Mouse (Mus musculus) limb, embryonic 11.5 days (tissue): ENCODE data around the gene Taf8. TPM values are rescaled to one million over a fixed set of nuclear protein-coding genes. Genes with fewer than 3 reads are reported as not detected.
A peak's percentile ranks its signal among the peaks of the same experiment; 100 is the strongest.

Source experiments
- ATAC-seq: fragments of 200-750 bp; cut with Nextera tagmentation; 2 replicates; pipeline ENCODE4 v1.8.0; 2017; ENCODE audit warnings: low read depth; ENCODE audit not compliant: insufficient number of reproducible peaks, low FRiP score, low TSS enrichment
- DNase-seq: peaks from one replicate; pipeline ENCODE4 v3.0.0-alpha.2; 2015; ENCODE audit warnings: low spot score
- H3K27ac ChIP-seq: fragments of 300-500 bp; sonication (generic); replicated peaks from 2 replicates; pipeline ENCODE4 v1.5.1; 2014; ENCODE audit warnings: low read depth, mild to moderate bottlenecking, low read length
- H3K27me3 ChIP-seq: fragments of 300-500 bp; sonication (generic); 2 replicates; pipeline ENCODE4 v1.6.1; 2014; ENCODE audit warnings: mild to moderate bottlenecking, low read length, mixed read lengths; ENCODE audit not compliant: control insufficient read depth, insufficient read depth
- H3K36me3 ChIP-seq: fragments of 300-500 bp; sonication (generic); 2 replicates; pipeline ENCODE4 v1.6.1; 2014; ENCODE audit warnings: mild to moderate bottlenecking, low read length, moderate library complexity, mixed read lengths; ENCODE audit not compliant: control insufficient read depth, insufficient read depth
- H3K4me1 ChIP-seq: fragments of 300-500 bp; sonication (generic); 2 replicates; pipeline ENCODE4 v1.6.1; 2014; ENCODE audit warnings: low read length, mixed read lengths; ENCODE audit not compliant: control insufficient read depth, insufficient read depth
- H3K4me2 ChIP-seq: fragments of 300-500 bp; sonication (generic); 2 replicates; pipeline ENCODE4 v1.6.1; 2014; ENCODE audit warnings: low read depth, mild to moderate bottlenecking, moderate library complexity; ENCODE audit not compliant: severe bottlenecking
- H3K4me3 ChIP-seq: fragments of 300-500 bp; sonication (generic); 2 replicates; pipeline ENCODE4 v1.5.1; 2014; ENCODE audit warnings: low read depth, low read length
- H3K9ac ChIP-seq: fragments of 300-500 bp; sonication (generic); 2 replicates; pipeline ENCODE4 v1.6.1; 2014; ENCODE audit warnings: mild to moderate bottlenecking, low read length
- H3K9me3 ChIP-seq: fragments of 300-500 bp; sonication (generic); 2 replicates; pipeline ENCODE4 v1.6.1; 2016; ENCODE audit warnings: low read length; ENCODE audit not compliant: control insufficient read depth
- WGBS: fragments of 180-500 bp; shearing (Covaris S2); extraction: QIAGEN DNeasy Blood & Tissue Kit; methylation state at CpG from one replicate; pipeline ENCODE4 v1.1.7; 2014; 5-methylcytosine and 5-hydroxymethylcytosine counted together
- polyA plus RNA-seq: library from polyadenylated mRNA; unstranded; fragments of >200 nt; fragmentation: Nextera tagmentation; extraction: Ambion mirVana; gene quantifications from 2 replicates; pipeline ENCODE4 v1.2.1, GENCODE M21; 2014

Gene Taf8
- polyA plus RNA-seq, 1 experiment from 2014 or later = 33.7 TPM

- DNase-seq (no peak), ATAC-seq (no peak)
- no peaks in the 10 kb centered on the region for H3K4me1 ChIP-seq
- H3K4me2 ChIP-seq = no peak overlapping the region
- no peak overlapping the region for H3K4me3 ChIP-seq
- 88% methylated on average over 9 of the region's 9 CpGs for WGBS
- peaks cover 29% of the 10 kb centered on the region for H3K36me3 ChIP-seq
- H3K9me3 ChIP-seq = no peaks in the 10 kb centered on the region
- no peak overlapping the region for H3K27ac ChIP-seq
- H3K9ac ChIP-seq = no peak overlapping the region
- no peaks in the 10 kb centered on the region for H3K27me3 ChIP-seq
Measured at GRCm38 (mm10) chr17:47490791-47491190, 11.3 kb downstream of the Taf8 start.

- H3K4me3 ChIP-seq = no peak overlapping the region
- no peak for ATAC-seq
- 91% methylated on average over 3 of the region's 3 CpGs for WGBS
- peaks cover 8% of the 10 kb centered on the region; the same call in 1 of the 2 replicates for H3K36me3 ChIP-seq
- H3K27me3 ChIP-seq = no peaks in the 10 kb centered on the region
- H3K4me1 ChIP-seq = peaks cover 7% of the 10 kb centered on the region; the same call in 1 of the 2 replicates
- no peak overlapping the region for H3K4me2 ChIP-seq
- no peak overlapping the region for H3K27ac ChIP-seq
- no peaks in the 10 kb centered on the region for H3K9me3 ChIP-seq
- no peak overlapping the region for H3K9ac ChIP-seq
- no peak for DNase-seq
Measured at GRCm38 (mm10) chr17:47485791-47486190, 16.3 kb downstream of the Taf8 start.

GRCm38 (mm10) chr17:47484993-47485392 is 17.1 kb downstream of the Taf8 start:
- Histone ChIP-seq H3K27me3 (no peaks in the 10 kb centered on the region), H3K27ac (0 out of 2 replicates have a peak overlapping the region, but pooled peaks have one; percentile 14), H3K4me2 (no peak overlapping the region), H3K4me1 (peaks cover 7% of the 10 kb centered on the region; the same call in 1 of the 2 replicates), H3K9me3 (no peaks in the 10 kb centered on the region), H3K36me3 (peaks cover 8% of the 10 kb centered on the region; the same call in 1 of the 2 replicates), H3K9ac (no peak overlapping the region; the same call in 1 of the 2 replicates), H3K4me3 (no peak overlapping the region)
- no peak for ATAC-seq
- WGBS = 7% methylated on average over 3 of the region's 3 CpGs
- no peak for DNase-seq

- ATAC-seq (peak; percentile 46; the same call in 1 of the 2 replicates), DNase-seq (no peak)
- H3K27me3 ChIP-seq = no peaks in the 10 kb centered on the region
- H3K9me3 ChIP-seq = no peaks in the 10 kb centered on the region
- H3K4me1 ChIP-seq = peaks cover 7% of the 10 kb centered on the region; the same call in 1 of the 2 replicates
- WGBS = 10% methylated on average over 1 of the region's 1 CpGs
- H3K27ac ChIP-seq = 0 out of 2 replicates have a peak overlapping the region, but pooled peaks have one; percentile 14
- H3K4me2 ChIP-seq = no peak overlapping the region
- no peak overlapping the region for H3K4me3 ChIP-seq
- H3K9ac ChIP-seq = no peak overlapping the region; the same call in 1 of the 2 replicates
- H3K36me3 ChIP-seq = peaks cover 8% of the 10 kb centered on the region; the same call in 1 of the 2 replicates
Measured at GRCm38 (mm10) chr17:47484241-47484921, 17.7 kb downstream of the Taf8 start.

GRCm38 (mm10) chr17:47482401-47482800 is 19.7 kb downstream of the Taf8 start:
- ATAC-seq (no peak), DNase-seq (peak; percentile 82)
- Histone ChIP-seq H3K4me2 (no peak overlapping the region), H3K27me3 (no peaks in the 10 kb centered on the region), H3K9ac (no peak overlapping the region), H3K4me3 (no peak overlapping the region), H3K4me1 (peaks cover 7% of the 10 kb centered on the region; the same call in 1 of the 2 replicates), H3K27ac (no peak overlapping the region), H3K36me3 (no peaks in the 10 kb centered on the region), H3K9me3 (no peaks in the 10 kb centered on the region)
- WGBS = 40% methylated on average over 2 of the region's 2 CpGs

GRCm38 (mm10) chr17:47479887-47480286 is 22.2 kb downstream of the Taf8 start:
- H3K9ac ChIP-seq = no peak overlapping the region

GRCm38 (mm10) chr17:47475714-47476113 is 26.4 kb downstream of the Taf8 start:
- DNase-seq (no peak), ATAC-seq (no peak)
- no peaks in the 10 kb centered on the region for H3K36me3 ChIP-seq
- no peak overlapping the region for H3K27ac ChIP-seq
- H3K9ac ChIP-seq = no peak overlapping the region
- no peaks in the 10 kb centered on the region for H3K9me3 ChIP-seq
- H3K4me2 ChIP-seq = no peak overlapping the region
- no peaks in the 10 kb centered on the region for H3K4me1 ChIP-seq
- WGBS = 62% methylated on average over 3 of the region's 3 CpGs
- no peak overlapping the region for H3K4me3 ChIP-seq
- no peaks in the 10 kb centered on the region for H3K27me3 ChIP-seq

More at GRCm38 (mm10) chr17:47479887-47480286, 22.2 kb downstream of the Taf8 start:
- Histone ChIP-seq H3K4me3 (no peak overlapping the region), H3K4me1 (peaks cover 4% of the 10 kb centered on the region; the same call in 1 of the 2 replicates), H3K4me2 (no peak overlapping the region), H3K27me3 (no peaks in the 10 kb centered on the region), H3K27ac (no peak overlapping the region), H3K9me3 (no peaks in the 10 kb centered on the region), H3K36me3 (no peaks in the 10 kb centered on the region)
- ATAC-seq (no peak), DNase-seq (no peak)
- WGBS = 61% methylated on average over 3 of the region's 3 CpGs

- no peak overlapping the region for H3K9ac ChIP-seq
- H3K4me3 ChIP-seq = no peak overlapping the region
- no peak for ATAC-seq
- DNase-seq = no peak
- no peaks in the 10 kb centered on the region for H3K27me3 ChIP-seq
- H3K27ac ChIP-seq = no peak overlapping the region
- 89% methylated on average over 4 of the region's 4 CpGs for WGBS
- no peaks in the 10 kb centered on the region for H3K9me3 ChIP-seq
- no peak overlapping the region for H3K4me2 ChIP-seq
- H3K4me1 ChIP-seq = no peaks in the 10 kb centered on the region
- H3K36me3 ChIP-seq = no peaks in the 10 kb centered on the region
Measured at GRCm38 (mm10) chr17:47475181-47475580, 26.9 kb downstream of the Taf8 start.
